Mouse (Mus musculus): ENCODE data around the gene Pde4d. TPM values are rescaled to one million over a fixed set of nuclear protein-coding genes. Genes with fewer than 3 reads are reported as not detected.

The Pde4d gene
- polyA plus RNA-seq, 1 experiment from 2014 or later, result 19.0 TPM

DNA sequence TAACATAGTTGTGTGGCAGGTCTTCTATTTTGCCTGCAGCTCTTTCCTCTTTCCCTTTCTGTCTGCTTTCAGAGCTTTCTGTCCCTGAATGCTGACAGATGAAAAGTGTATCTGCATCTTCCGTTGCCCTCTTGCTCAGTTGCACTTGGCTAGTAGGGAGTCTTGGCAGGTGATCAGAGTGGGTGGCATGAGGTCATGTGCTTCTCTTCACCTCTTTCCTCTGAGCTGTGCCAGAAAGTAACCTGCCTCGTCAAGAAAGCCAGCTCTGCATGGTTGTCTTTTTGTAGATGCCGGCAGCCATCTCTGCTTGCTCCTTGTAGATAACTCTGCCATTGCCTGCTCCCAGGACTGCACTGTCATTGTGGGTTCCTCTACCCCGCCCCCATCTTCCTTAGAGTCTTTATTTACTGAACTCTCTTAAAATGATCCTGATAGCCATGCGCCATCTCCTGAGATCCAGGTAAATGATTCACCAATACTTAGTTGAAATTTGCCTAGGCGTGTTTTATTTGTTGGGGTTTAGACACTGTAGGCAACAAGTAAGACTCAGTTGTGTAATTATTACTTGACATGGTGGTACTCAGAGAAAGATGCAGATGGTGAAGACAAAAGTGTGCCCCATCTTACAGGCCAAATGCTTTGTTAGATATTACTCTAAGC is 407.2 kb downstream of the Pde4d start:
- ATAC-seq (replicated peaks; ENCODE audit: low FRiP score) (peak; percentile 93), DNase-seq (ENCODE audit: low spot score) (peak; percentile 35)
- Histone ChIP-seq H3K9ac (ENCODE audit: low read depth, low read length) (no peak overlapping the region), H3K4me3 (ENCODE audit: low read depth, low read length) (no peak overlapping the region), H3K27me3 (replicated peaks; ENCODE audit: control insufficient read depth, insufficient read depth, low read length) (no peaks in the 10 kb centered on the region), H3K36me3 (ENCODE audit: control insufficient read depth, insufficient read depth, low read length) (no peaks in the 10 kb centered on the region), H3K4me1 (replicated peaks; ENCODE audit: control insufficient read depth, insufficient read depth, low read length) (no peaks in the 10 kb centered on the region), H3K9me3 (ENCODE audit: control insufficient read depth, low read length) (no peaks in the 10 kb centered on the region), H3K27ac (ENCODE audit: low read depth, low read length) (no peak overlapping the region), H3K4me2 (peak overlapping the region; percentile 14; the same call in 1 of the 2 replicates)
- 45% methylated on average over 6 of the region's 6 CpGs for WGBS

DNA sequence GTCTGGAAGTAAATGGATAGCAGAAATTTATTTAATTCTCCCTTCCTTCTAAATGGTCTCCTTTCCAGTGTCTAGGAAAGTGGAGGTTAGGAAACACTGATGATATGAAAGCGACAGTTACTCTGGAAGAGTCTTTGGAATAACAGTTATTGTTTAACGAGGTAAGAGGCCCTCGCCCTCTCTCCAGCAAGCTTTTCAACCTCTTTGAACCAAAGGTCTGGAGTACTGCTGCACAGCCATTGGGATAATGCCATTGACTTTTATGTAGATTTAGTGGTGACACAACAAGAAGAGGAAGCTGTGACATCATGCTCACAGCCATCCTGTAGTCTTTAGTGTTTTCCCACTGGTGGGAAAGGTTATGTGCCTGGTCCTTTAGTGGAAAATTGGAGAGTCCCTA is 409.6 kb downstream of the Pde4d start:
- H3K27ac ChIP-seq (ENCODE audit: low read depth, low read length), result no peak overlapping the region
- ATAC-seq (replicated peaks; ENCODE audit: low FRiP score) (no peak), DNase-seq (ENCODE audit: low spot score) (no peak)
- 81% methylated on average over 3 of the region's 3 CpGs for WGBS
- H3K9ac ChIP-seq (ENCODE audit: low read depth, low read length), result no peak overlapping the region
- no peaks in the 10 kb centered on the region for H3K9me3 ChIP-seq (ENCODE audit: control insufficient read depth, low read length)
- H3K4me2 ChIP-seq, result no peak overlapping the region
- H3K4me1 ChIP-seq (replicated peaks; ENCODE audit: control insufficient read depth, insufficient read depth, low read length), result no peaks in the 10 kb centered on the region
- H3K4me3 ChIP-seq (ENCODE audit: low read depth, low read length), result no peak overlapping the region
- H3K27me3 ChIP-seq (replicated peaks; ENCODE audit: control insufficient read depth, insufficient read depth, low read length), result no peaks in the 10 kb centered on the region
- H3K36me3 ChIP-seq (ENCODE audit: control insufficient read depth, insufficient read depth, low read length), result no peaks in the 10 kb centered on the region

DNA sequence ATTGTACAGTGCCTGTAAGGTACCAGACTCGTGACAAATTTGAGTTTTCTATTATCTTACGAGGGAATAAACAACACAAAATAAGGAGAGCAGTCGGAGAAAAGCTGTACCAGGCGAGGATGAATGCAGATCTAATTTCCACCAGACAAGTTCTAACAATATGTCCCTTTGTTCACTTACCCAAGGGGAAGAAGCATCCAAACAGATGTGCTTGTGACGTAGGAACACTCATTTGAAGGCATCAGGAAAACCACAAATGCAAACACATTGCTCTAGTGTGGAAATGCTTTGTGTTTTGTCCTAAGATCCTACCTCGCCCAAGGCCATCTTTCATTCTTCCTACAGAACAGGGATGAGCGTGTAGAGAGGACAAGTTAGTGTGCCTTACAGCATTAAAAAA is 411.0 kb downstream of the Pde4d start:
- Histone ChIP-seq H3K4me2 (no peak overlapping the region), H3K4me3 (ENCODE audit: low read depth, low read length) (no peak overlapping the region), H3K27ac (ENCODE audit: low read depth, low read length) (no peak overlapping the region), H3K27me3 (replicated peaks; ENCODE audit: control insufficient read depth, insufficient read depth, low read length) (no peaks in the 10 kb centered on the region), H3K9ac (ENCODE audit: low read depth, low read length) (no peak overlapping the region), H3K9me3 (ENCODE audit: control insufficient read depth, low read length) (no peaks in the 10 kb centered on the region), H3K4me1 (replicated peaks; ENCODE audit: control insufficient read depth, insufficient read depth, low read length) (no peaks in the 10 kb centered on the region), H3K36me3 (ENCODE audit: control insufficient read depth, insufficient read depth, low read length) (no peaks in the 10 kb centered on the region)
- DNase-seq (ENCODE audit: low spot score) (no peak), ATAC-seq (replicated peaks; ENCODE audit: low FRiP score) (no peak)
- WGBS, result 75% methylated on average over 7 of the region's 7 CpGs

DNA sequence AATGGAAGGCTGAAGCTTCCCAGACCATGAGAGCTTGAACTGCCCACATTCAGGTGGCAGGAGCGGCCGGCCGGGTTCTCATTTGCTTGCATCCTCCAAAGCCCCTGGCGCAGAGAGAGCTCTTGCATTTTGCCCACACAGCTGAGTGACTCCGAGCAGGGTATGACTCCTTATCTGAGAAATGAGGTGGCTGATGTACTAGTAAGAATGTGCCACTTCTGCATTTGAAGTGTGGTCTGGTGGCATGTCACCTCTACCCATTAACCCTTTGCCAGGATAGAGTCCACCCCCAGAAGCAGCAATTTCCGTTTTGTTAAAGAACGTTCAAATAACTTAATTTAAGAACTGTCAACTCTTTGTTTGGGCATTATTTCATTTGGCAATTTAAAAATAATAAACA is 412.0 kb downstream of the Pde4d start:
- H3K9ac ChIP-seq (ENCODE audit: low read depth, low read length), result no peak overlapping the region
- no peaks in the 10 kb centered on the region for H3K4me1 ChIP-seq (replicated peaks; ENCODE audit: control insufficient read depth, insufficient read depth, low read length)
- H3K9me3 ChIP-seq (ENCODE audit: control insufficient read depth, low read length), result no peaks in the 10 kb centered on the region
- no peak overlapping the region for H3K27ac ChIP-seq (ENCODE audit: low read depth, low read length)
- WGBS, result 80% methylated on average over 7 of the region's 7 CpGs
- ATAC-seq (replicated peaks; ENCODE audit: low FRiP score) (no peak), DNase-seq (ENCODE audit: low spot score) (no peak)
- no peaks in the 10 kb centered on the region for H3K27me3 ChIP-seq (replicated peaks; ENCODE audit: control insufficient read depth, insufficient read depth, low read length)
- H3K36me3 ChIP-seq (ENCODE audit: control insufficient read depth, insufficient read depth, low read length), result no peaks in the 10 kb centered on the region
- no peak overlapping the region for H3K4me2 ChIP-seq
- no peak overlapping the region for H3K4me3 ChIP-seq (ENCODE audit: low read depth, low read length)

DNA sequence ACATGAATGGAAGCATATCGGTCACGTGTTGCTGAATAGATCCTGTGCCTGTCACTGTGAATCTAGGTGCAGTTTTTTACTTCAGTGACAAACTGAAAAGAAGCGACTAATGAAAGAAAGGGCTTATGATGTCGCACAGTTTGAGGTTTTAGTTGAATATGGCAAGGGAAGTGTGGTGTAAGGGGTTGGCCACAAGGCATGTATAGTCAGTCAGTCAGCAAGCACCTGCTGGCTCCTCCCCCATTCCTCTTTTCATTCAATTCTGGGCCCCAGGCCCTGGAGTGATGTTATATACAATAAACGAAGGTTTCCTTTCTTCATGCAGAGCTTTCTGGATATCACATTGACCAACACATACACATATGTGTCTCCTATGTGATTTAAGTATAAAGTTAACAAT is 412.4 kb downstream of the Pde4d start:
- H3K36me3 ChIP-seq (ENCODE audit: control insufficient read depth, insufficient read depth, low read length), result no peaks in the 10 kb centered on the region
- WGBS, result 77% methylated on average over 5 of the region's 5 CpGs
- H3K27ac ChIP-seq (ENCODE audit: low read depth, low read length), result no peak overlapping the region
- ATAC-seq (replicated peaks; ENCODE audit: low FRiP score) (no peak), DNase-seq (ENCODE audit: low spot score) (no peak)
- no peak overlapping the region for H3K9ac ChIP-seq (ENCODE audit: low read depth, low read length)
- no peak overlapping the region for H3K4me2 ChIP-seq
- no peaks in the 10 kb centered on the region for H3K27me3 ChIP-seq (replicated peaks; ENCODE audit: control insufficient read depth, insufficient read depth, low read length)
- H3K4me3 ChIP-seq (ENCODE audit: low read depth, low read length), result no peak overlapping the region
- no peaks in the 10 kb centered on the region for H3K9me3 ChIP-seq (ENCODE audit: control insufficient read depth, low read length)
- H3K4me1 ChIP-seq (replicated peaks; ENCODE audit: control insufficient read depth, insufficient read depth, low read length), result no peaks in the 10 kb centered on the region

DNA sequence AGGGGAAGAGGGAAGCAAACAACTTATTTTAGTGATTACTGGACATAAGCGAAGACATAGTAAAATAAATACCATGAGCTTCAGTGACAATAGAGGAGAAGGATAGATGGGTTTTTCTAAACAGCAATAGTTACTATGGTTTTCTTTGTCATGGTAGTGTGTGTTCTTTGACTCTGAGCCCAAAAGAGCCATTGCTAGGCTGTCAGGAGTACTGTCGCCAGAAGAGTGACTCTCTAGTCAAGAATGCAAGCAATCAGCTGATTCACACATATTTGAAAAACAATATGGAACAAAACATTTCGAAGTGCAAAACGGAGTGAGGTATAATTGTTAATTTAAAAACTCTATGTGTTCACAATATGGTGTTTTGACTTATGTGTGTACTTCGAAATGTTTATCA is 450.4 kb downstream of the Pde4d start:
- no peak for DNase-seq (ENCODE audit: low spot score)

DNA sequence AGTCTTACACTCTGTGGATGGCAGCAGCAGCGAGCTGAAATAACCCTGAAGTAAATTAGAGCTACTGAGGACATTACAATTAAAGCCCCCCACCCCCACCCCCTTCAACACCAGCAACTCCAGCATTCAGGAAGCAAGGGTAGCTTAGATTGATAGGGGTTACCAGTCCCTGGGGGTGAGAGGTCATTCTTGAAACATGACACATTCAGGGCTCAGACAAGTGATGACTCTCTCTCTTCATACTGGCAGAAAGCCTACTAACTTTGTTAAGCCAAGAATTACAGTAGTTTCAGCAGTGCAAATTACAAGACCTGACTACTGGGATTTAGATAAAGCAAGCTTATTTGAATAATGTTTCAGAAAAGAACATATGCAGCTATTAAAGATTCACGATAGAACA is 455.4 kb downstream of the Pde4d start:
- DNase-seq (ENCODE audit: low spot score) (no peak), ATAC-seq (replicated peaks; ENCODE audit: low FRiP score) (no peak)
- H3K9me3 ChIP-seq (ENCODE audit: control insufficient read depth, low read length), result no peaks in the 10 kb centered on the region
- WGBS, result 71% methylated on average over 2 of the region's 2 CpGs
- no peaks in the 10 kb centered on the region for H3K36me3 ChIP-seq (ENCODE audit: control insufficient read depth, insufficient read depth, low read length)
- H3K27me3 ChIP-seq (replicated peaks; ENCODE audit: control insufficient read depth, insufficient read depth, low read length), result no peaks in the 10 kb centered on the region
- no peak overlapping the region for H3K4me2 ChIP-seq
- no peaks in the 10 kb centered on the region for H3K4me1 ChIP-seq (replicated peaks; ENCODE audit: control insufficient read depth, insufficient read depth, low read length)
- no peak overlapping the region for H3K27ac ChIP-seq (ENCODE audit: low read depth, low read length)
- no peak overlapping the region for H3K4me3 ChIP-seq (ENCODE audit: low read depth, low read length)
- no peak overlapping the region for H3K9ac ChIP-seq (ENCODE audit: low read depth, low read length)

More for the DNA sequence above, 450.4 kb downstream of the Pde4d start:
- H3K36me3 ChIP-seq (ENCODE audit: control insufficient read depth, insufficient read depth, low read length), result no peaks in the 10 kb centered on the region
- no peak for ATAC-seq (replicated peaks; ENCODE audit: low FRiP score)
- no peak overlapping the region for H3K4me2 ChIP-seq
- H3K27me3 ChIP-seq (replicated peaks; ENCODE audit: control insufficient read depth, insufficient read depth, low read length), result no peaks in the 10 kb centered on the region
- no peaks in the 10 kb centered on the region for H3K4me1 ChIP-seq (replicated peaks; ENCODE audit: control insufficient read depth, insufficient read depth, low read length)
- no peak overlapping the region for H3K9ac ChIP-seq (ENCODE audit: low read depth, low read length)
- H3K4me3 ChIP-seq (ENCODE audit: low read depth, low read length), result no peak overlapping the region
- 86% methylated on average over 5 of the region's 5 CpGs for WGBS
- H3K9me3 ChIP-seq (ENCODE audit: control insufficient read depth, low read length), result no peaks in the 10 kb centered on the region
- no peak overlapping the region for H3K27ac ChIP-seq (ENCODE audit: low read depth, low read length)

DNA sequence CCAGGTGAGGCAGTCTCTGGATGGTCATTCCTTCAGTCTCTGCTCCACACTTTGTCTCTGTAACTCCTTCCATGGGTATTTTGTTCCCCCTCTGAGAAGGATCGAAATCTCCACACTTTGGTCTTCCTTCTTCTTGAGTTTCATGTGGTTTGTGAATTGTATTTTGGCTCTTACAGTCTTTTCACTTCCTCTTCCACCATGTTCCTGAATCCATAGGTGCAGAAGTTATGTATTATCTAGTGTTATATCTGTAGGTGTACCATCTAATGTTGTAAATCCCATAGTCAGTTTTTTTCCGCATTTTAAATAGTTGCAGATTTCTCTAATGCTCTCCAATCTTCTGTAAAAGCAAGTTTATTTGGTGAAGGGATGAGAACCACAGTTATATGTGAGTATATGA is 459.4 kb downstream of the Pde4d start:
- WGBS, result 83% methylated on average over 2 of the region's 2 CpGs
- no peak for DNase-seq (ENCODE audit: low spot score)
- Histone ChIP-seq H3K4me3 (ENCODE audit: low read depth, low read length) (no peak overlapping the region), H3K36me3 (ENCODE audit: control insufficient read depth, insufficient read depth, low read length) (no peaks in the 10 kb centered on the region), H3K9me3 (ENCODE audit: control insufficient read depth, low read length) (no peaks in the 10 kb centered on the region), H3K4me1 (replicated peaks; ENCODE audit: control insufficient read depth, insufficient read depth, low read length) (no peaks in the 10 kb centered on the region), H3K27ac (ENCODE audit: low read depth, low read length) (no peak overlapping the region), H3K9ac (ENCODE audit: low read depth, low read length) (no peak overlapping the region), H3K27me3 (replicated peaks; ENCODE audit: control insufficient read depth, insufficient read depth, low read length) (no peaks in the 10 kb centered on the region), H3K4me2 (no peak overlapping the region)
- no peak for ATAC-seq (replicated peaks; ENCODE audit: low FRiP score)

DNA sequence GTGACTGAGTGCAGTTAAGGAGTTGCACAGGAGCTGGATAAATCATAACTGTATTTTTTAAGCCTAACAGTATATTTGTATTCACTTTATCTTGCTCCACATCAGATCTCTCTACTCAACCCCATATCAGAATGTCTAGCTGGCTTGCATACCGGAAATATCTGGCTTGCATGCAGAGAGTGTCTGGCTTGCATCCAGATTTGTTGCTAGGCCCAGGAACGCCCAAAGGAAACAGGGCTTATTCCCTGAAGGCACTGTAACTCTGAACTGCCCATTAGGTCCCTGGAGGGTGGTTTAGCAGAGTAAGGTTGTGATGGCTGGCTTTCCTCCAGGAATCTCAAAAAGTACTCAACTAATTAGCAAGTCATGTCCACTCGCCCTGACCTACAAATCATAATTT is 464.9 kb downstream of the Pde4d start:
- ATAC-seq (replicated peaks; ENCODE audit: low FRiP score) (no peak), DNase-seq (ENCODE audit: low spot score) (no peak)
- H3K4me3 ChIP-seq (ENCODE audit: low read depth, low read length), result no peak overlapping the region
- no peak overlapping the region for H3K9ac ChIP-seq (ENCODE audit: low read depth, low read length)
- no peaks in the 10 kb centered on the region for H3K9me3 ChIP-seq (ENCODE audit: control insufficient read depth, low read length)
- H3K27ac ChIP-seq (ENCODE audit: low read depth, low read length), result no peak overlapping the region
- H3K27me3 ChIP-seq (replicated peaks; ENCODE audit: control insufficient read depth, insufficient read depth, low read length), result no peaks in the 10 kb centered on the region
- no peaks in the 10 kb centered on the region for H3K4me1 ChIP-seq (replicated peaks; ENCODE audit: control insufficient read depth, insufficient read depth, low read length)
- WGBS, result 71% methylated on average over 3 of the region's 3 CpGs
- no peaks in the 10 kb centered on the region for H3K36me3 ChIP-seq (ENCODE audit: control insufficient read depth, insufficient read depth, low read length)
- H3K4me2 ChIP-seq, result no peak overlapping the region
